Mouse (Mus musculus) layer of hippocampus, postnatal 25 days (tissue): Measurements from ENCODE around the gene Adamtsl4. TPM values are rescaled to one million over a fixed set of nuclear protein-coding genes. Genes with fewer than 3 reads are reported as not detected.
"Not testable (repeated sequence)": the region's sequence is repeated elsewhere in the genome, so short reads cannot be mapped to it uniquely, and the experiment has no call there.

Source experiments
- DNase-seq, 2 experiments: peaks; one replicate each; pipeline ENCODE4 v3.0.0; 2022; ENCODE audit warnings: mixed read lengths in 2 of 2, low spot score in 1 of 2; ENCODE audit errors: extremely low spot score in 1 of 2
- total RNA-seq, 2 experiments: library from RNA; stranded (reverse); gene quantifications; 2 replicates each; pipeline ENCODE4 v1.2.3; 2021

The Adamtsl4 gene
- total RNA-seq, 2 experiments from 2014 or later, result 3.7 to 4.0 TPM

DNA sequence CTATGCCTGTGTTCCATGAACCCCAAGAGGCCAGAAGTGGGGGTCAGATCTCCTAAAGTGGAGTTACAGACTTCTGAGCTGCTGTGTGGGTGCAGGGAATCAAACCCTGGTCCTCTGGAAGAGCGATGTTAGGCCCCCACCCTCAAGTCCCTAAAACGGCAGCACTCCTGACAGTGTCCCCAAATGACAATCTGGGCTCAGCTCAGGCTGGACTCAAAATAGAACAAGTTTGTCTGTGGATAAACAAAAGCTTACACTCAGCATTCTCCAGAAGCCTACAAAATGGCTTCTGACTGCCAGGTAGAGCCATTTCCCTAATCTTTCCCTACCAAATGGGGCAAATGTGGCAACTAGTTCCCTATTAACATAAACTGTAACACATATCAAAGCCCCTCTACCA is 13.4 kb upstream of the Adamtsl4 start:
- DNase-seq, result no peak

DNA sequence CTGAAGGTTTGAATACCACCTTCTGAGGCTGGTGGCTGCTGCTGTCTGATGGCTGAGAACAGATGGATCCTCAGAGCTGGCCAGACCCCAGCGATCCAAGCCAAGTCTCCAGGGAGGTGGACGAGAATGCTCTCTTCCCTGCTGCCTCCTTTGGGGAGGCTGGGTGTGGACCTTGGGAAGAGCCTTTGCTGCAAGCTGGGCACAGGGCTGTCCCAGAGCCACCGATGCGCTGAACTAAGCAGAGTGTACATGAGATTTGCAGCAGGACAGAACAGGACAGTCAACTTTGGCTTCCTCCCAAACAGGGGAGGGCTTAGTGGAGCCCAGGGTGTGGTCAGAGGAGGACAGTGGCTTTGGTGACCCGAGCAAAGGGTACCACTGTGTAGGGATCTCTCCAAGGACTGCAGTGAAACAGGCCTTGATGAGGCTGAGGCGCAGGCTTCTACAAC is 12.5 kb upstream of the Adamtsl4 start:
- no peak for DNase-seq

DNA sequence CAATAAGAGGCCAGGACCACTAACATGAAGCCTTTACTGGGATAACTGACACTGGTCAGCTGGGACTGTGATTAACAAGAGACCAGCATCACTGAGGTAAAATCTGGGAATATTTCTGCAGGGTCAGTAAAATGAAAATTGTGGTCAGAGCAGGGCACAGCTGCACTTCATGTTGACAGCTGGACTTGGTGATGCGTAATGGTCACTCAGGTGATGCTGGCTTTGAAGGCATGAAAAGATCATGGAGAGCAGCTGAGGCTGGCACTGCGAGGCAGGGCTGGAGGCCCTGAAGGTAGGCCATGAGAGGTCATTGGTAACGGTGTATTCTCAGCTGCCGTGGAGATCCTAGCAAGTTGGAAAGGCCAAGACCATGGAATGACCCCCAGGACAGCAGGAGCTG is 10.6 kb upstream of the Adamtsl4 start:
- no peak for DNase-seq

DNA sequence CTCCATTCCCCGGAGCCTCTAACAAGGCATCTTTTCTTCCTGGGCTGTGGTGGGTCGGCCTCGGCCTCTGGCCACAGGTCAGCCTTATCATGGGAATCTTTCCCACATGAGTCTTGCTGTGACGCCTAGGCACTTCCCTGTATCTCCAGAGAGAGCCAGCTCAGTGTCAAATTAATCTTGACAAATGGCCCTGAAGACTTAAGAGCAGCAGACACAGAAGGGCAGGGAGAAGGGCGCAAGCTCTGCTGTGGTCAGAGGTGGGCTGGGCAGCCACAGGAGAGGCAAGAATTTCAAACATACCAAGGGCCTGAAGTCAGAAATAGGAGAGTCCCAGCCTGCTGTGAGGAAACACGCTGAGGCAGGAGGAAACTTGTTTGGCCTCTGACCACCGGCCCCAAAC is 8.6 kb upstream of the Adamtsl4 start:
- no peak for DNase-seq

DNA sequence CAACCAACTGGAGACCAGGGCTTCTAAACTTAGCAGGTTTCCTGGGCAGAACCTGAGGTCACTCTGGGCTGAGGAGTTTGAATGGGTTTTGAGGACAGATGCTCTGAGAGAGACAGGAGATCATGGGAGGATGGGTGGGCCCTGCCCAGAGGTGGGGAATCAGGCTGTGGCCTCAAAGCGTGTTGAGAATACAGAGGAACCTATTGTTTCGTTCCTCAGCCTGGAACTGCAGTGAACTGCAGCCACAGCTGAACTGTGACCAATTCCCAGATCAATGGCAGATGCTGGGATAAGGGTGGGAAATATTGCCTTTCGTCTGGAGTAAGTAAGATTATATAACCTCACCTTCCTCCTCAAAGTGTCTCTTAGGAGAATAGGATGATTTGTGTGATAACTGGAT is 8.1 kb upstream of the Adamtsl4 start:
- no peak for DNase-seq

DNA sequence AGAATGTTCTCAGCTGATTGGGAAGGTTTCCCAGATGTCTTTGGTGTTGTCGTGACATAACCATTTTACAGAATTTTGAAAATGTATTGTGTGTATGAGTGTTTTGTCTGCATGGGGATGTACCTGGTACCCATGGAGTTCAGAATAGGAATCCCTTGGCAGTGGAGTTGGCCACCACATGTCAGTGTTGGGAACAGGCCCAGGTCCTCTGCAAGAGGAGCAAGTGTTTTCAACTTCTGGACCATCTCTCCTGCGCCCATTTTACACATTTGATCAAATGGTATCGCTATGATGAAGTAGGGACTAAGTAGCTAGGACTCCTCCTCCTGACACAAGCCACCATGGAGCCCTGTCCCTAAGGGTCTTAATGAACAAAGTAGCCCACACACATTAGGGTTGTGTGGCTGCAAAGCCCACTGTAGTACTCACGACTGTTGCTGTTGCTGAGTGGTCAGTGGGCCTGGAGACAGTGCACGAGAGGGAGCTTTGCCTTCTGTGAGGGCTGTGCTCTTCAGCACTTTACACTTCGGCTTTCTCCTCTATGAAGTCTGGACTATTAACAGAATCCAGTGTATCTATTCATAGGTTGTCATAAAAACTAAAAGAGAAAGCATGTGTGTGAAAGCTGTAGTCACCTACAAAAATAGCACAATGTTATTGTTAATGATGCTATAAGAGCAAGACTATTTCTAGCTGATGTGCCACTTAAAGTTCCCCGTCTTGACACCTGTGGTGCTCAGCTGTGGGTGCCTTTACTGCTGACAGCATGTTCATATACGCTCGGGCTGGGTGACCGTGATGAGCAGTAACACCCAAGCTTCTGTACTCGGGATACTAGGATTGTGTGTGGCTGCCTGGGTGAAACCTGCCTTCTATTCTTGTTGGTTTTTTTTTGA is 7.3 kb upstream of the Adamtsl4 start:
- no peak for DNase-seq

DNA sequence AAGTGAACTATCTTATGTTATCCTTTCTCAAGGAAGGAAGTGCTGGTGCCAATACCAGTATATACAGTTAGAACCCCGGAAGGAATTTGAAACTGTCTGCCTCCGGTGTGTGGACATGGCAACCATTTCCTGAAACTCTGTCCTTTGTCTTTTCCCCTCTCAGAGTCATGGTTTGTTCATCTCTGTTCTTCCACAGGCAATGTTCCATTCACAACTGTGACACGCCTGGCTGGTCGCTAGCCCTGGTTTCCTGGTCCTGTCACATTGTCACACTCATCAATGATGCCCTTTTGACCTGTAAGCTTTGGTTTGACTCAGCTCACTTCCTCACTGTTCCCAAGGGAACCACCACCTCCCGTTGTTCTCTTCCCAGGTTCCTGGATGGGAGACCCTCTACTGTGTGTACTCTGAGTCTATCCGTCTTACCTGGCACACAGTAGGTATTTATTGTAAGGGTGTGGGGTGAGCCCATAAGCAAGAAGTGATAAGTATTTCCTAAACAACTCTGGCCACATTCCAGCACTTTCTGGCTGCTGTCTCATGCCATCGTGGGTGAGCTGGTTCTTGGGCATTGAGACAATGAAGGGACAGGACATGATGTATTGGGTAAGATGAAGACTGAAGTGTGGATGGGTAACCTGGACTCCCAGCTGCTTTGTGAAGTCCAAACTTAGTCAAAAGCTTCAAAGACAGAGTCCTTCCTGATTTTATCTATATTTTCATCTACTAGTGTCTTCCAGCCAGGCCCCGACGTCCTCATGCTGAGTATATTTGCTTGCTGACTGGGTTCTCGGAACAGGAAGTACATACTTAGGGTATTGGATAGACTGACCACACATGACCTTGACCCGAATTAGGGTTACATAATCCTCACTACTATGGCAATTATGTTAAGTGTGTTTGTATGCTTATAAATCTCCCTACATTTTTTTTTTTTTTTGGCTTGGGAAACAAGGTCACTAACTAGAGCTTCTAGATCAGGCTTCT is 6.4 kb upstream of the Adamtsl4 start:
- DNase-seq, result no peak

DNA sequence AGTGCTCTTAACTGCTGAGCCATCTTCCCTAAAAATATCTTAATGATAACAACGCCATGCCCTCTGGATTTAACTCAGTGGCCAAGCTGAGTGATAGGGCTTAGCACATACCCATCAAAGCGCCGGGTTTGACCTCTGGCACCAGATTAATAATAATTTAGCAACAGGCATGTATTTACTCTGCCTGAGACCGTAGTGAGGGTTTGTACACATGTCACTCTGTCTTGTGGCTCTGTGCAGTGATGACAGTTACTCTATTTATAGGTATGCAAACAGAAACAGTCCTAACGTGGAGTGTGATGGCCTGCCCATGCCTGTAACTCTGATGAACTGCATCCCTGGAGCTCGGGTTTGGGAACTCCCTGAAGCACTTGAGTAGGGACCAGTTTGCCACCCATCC is 5.0 kb upstream of the Adamtsl4 start:
- DNase-seq, result no peak

DNA sequence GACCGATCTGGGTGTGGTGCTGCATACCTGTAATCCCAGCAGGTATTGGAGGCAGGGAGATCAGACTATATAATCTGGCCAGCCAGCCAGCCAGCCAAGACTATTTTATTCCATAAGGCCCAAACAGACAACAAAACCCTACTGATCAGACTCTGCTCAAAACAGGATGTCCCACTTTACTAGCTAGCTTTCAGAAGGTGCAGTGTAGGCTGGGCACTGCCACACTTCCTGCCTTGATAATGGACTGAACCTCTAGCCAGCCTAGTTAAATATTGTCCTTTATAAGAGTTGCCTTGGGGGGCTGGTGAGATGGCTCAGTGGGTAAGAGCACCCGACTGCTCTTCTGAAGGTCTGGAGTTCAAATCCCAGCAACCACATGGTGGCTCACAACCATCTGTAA is 2.8 kb upstream of the Adamtsl4 start:
- not testable (repeated sequence) for DNase-seq

DNA sequence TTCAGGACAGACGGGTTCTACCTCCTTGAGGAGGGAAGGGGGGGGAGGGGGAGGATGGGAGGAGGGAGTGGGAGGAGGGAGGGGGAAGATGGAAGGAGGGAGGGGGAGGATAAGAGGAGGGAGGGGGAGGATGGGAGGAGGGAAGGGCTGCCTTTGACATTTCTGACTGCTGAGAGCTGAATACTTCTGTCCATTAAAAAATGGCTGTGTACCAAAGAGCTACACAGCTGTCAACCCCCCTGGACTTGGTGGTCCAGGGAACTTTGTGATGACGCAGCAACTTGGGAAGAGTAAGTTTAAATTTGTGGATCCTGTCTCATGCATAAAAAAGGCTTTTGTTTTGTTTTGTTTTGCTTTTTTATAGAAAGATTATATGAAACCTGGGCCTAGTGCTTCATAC is 2.2 kb upstream of the Adamtsl4 start:
- DNase-seq, result no peak

DNA sequence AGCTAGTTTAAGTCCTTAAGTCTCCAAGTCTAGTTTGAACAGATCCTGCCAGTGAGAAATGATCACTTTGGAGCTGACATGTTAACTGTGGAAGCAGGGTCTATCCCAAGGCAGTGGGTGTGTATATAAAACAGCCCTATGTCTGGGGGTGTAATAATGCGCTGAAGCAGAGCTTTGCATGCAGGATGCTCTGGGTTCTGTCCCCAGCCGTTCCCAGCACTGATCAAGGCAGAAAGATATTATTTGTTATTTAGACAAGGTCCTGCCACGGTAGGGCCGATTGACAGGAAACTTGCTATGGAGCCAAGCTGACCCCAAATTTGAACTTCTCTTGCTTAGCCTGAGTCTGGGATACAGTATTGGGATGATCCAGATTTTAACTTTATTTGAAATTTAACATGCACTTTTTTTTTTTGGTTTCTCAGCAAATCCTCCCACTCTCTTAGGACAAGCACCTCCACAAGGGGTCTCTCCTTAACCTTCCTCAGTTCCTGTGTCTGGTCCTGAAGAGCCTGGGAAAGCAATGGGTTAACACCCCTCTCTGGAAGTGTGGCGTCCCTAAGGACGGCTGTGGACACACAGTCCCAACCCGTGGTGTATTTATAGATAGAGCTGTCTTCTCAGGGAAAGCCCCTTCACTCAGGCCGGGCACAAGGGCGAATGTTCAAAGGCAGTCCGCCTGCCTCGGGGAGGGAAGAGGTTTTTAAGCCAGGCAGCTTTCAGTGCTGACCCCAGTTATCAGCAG is 1.6 kb upstream of the Adamtsl4 start:
- DNase-seq, result no peak

DNA sequence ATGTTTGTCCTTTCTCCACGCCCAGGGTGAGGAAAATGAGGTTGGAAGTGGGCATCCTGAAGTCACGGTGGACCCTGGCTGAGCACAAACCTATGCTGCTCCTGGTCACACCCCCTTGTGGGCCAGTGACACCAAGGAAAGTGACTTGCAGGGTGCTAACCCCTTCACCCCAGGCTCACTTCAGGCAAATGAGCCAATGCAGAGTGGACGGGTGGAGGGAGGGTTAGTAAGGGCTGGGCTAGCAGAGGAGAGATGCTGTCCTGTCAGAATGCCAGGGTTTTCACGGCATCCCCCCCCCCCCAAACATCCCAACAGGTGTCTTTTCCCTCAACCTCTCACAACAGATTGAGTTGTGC is 571 bp downstream of the Adamtsl4 start:
- DNase-seq, result no peak

DNA sequence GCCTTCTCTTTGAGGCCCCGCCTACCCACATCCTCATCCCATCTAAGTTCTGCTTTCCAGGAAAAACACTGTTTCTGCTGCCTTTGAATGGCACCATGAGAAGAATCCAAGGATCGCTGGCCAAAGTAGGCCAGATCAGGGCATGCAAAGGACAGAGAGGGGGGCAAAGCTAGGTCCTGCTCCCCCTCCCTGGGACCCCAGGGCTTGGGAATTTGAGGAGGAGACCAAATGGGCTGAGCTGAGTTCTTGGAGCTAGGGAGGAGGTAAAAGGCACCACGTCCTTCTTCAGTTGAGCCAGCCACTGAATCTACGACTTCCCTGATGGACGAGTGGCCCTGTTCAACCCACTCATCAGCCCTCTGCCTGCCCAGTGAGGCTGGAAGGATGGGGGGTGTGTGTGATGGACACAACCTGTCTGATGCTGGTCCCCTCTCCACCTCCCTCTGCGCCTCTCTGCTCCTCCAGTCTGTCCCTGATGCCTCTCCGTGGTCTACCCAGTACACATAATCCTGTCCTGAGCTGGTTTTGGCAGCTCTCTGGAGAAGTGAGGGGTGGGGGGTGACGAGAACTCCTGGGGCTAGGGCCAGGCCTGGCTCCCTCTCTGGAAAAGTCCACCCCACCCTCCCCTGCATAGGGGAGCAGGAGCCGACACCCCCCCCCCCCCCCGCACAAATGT is 1.1 kb downstream of the Adamtsl4 start:
- DNase-seq, result no peak

DNA sequence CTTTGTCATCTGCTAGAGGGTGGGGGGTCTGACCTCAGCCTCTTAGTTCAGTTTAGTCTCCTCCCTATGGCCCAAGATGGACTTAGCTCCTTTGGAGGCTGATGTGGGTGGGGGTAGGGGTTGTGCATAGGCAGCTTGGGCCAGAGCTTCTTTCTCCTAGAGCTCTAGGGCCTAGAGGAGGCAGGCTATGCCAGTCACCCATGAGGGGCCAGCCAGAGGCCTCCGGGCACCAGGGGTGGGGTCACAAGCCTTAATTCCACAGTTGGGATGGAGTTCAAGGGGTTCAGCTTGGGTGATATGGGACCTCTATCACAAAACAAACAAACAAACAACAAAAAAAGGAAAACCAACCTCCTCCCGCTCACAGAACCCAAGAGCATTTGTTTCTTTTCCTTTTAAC is 2.0 kb downstream of the Adamtsl4 start:
- no peak for DNase-seq

DNA sequence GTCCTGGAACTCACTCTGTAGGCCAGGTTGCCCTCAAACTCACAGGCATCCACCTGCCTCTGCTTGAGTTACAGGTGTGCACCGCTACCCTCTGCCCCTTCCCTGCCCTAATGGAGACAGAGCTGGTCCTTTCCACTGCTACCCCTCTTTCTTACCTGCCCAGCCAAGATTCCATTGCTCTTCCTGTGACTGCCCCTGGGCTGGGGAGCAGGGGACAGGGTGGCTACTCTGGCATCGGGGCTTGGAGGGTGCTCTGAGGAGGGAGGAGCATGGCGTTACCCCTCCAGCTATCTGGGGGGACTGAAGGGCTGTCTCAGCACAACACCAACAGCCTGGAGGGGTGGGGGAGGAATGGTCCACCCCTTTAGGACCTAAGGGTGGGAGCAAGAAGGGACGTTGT is 2.4 kb downstream of the Adamtsl4 start:
- no peak for DNase-seq

DNA sequence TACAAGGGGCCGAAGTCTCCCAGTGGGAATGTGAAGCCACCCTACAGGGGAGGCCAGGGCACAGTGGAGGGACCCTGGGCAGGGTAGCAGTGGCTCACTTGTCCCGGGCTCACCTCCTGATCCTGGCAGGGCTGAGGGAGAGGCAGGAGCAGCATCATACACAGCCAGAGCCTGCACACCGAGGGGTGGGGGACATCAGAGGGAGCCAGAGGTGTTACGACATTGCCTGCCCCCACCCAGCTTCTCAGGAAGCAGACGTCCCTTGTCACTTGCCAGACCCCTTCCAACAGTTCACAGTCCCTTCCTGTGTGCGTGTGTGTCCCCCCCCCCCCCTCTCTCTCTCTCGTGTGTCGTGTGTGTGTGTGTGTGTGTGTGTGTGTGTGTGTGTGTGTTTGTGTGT is 2.9 kb downstream of the Adamtsl4 start:
- no peak for DNase-seq

DNA sequence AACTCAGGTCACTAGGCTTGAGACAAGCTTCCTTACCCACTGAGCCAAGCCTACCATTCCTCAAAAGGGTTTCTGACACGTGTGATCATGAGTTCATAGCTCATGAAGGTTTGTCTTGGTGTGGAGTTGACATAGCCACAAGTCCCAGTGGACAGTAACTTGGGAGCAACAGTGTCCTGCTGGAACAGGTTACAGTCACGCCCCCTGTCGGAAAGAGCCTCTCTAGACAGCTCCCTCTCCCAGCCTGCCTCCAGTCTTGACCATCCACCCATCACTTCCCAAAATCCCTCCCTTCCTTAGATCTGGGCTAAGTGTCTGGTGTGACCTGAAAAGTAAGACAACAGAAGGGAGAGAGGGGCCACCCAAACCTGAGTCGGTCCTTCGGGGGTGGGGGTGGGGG is 4.8 kb downstream of the Adamtsl4 start:
- no peak for DNase-seq

DNA sequence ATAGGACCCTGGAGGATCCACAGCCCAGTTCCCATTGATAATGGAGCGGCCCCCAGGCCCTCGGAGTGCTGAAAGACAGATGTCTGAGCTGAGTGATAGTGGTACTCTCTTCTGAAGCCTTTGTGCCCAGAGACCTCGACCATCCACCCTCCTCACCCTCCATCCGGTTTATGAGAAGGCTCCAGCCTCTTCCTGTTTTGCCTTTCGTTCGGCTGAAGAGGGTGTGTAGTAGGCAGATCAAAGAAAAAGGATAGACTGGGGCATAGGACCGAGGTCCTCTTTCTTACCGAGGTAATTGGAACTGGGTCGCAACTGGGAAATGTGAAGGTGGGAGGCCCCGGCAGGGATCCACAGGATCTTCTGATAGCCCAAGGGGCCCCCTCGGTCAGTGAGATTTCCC is 6.4 kb downstream of the Adamtsl4 start:
- no peak for DNase-seq

DNA sequence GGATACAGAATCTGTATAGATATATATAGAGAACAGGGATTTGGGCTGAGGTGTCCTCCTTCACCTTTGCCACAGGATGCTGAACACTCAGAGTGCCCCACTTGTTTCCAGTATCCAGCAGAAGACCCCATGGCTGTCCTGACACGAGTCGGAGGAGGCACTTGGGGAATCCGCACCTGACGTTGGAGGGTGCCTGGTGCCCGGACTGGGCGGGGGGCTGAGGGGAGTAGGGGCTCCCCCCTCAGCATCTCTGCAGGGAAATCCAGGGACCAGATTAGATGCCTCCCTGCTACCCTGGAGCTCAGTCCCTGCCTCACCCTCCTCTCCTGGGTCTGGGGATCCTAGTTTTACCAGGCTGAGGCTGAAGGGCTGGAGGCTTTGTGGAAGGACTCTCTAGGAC is 7.0 kb downstream of the Adamtsl4 start:
- DNase-seq, result no peak

DNA sequence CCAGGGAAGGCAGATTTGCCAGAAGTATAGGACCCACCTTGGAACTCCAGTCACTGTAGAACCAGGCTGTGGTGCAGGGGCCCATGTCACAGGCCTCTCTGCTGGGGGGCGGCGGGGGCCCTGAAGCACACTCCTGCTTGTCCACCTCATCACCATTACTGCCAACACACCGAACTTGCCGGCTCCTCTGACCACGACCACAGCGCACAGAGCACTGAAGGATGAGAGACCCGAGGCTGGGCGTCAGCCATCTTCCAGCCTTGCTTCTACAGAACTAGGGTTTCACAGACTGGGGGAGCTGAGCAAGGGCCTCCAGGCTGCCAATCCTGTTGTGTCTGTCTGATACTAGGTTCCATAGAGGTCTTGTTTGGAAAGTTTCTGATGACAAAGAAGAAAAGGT is 8.2 kb downstream of the Adamtsl4 start:
- DNase-seq, result no peak
